Mouse (Mus musculus): ENCODE measurements around the gene Abcb9. TPM values are rescaled to one million over a fixed set of nuclear protein-coding genes. Genes with fewer than 3 reads are reported as not detected.

Abcb9 gene
- total and polyA plus RNA-seq, 3 experiments: 8.9 to 10.1 (median 9.9) TPM

- Histone ChIP-seq H3K4me1 (ENCODE audit: control insufficient read depth, insufficient read depth, low read length) (no peaks in the 10 kb centered on the region), H3K36me3 (ENCODE audit: control insufficient read depth, insufficient read depth, low read length) (no peaks in the 10 kb centered on the region), H3K79me2 (replicated peaks; ENCODE audit: control insufficient read depth, insufficient read depth, low read length) (no peaks in the 10 kb centered on the region), H3K27ac (no peak overlapping the region), H3K9ac (ENCODE audit: low read depth, low read length) (no peak overlapping the region), H3K27me3 (ENCODE audit: control insufficient read depth, insufficient read depth, low read length) (no peaks in the 10 kb centered on the region), H3K4me3 (no peak overlapping the region)
- WGBS: 88% methylated on average over 11 of the region's 11 CpGs
- TF ChIP-seq CTCF (IDR thresholded peaks at IDR 0.05): no peak
- DNase-seq: no peak
- intact Hi-C loops (cut with DNase I): no loop called here
Observed at GRCm38 (mm10) chr5:124100128-124101044, 4.8 kb upstream of the Abcb9 start.

GRCm38 (mm10) chr5:124098923-124099322 lies 3.3 kb upstream of the Abcb9 start:
- Histone ChIP-seq H3K9ac (ENCODE audit: low read depth, low read length) (no peak overlapping the region), H3K4me3 (no peak overlapping the region)
- 83% methylated on average over 2 of the region's 2 CpGs for WGBS

GRCm38 (mm10) chr5:124095077-124095581 lies 469 bp downstream of the Abcb9 start:
- H3K4me3 ChIP-seq: peak overlapping the region; percentile 71
- H3K4me1 ChIP-seq (ENCODE audit: control insufficient read depth, insufficient read depth, low read length): peaks cover 2% of the 10 kb centered on the region; the same call in 1 of the 2 replicates
- peak overlapping the region; percentile 86 for H3K9ac ChIP-seq (ENCODE audit: low read depth, low read length)
- TF ChIP-seq CTCF (IDR thresholded peaks at IDR 0.05): no peak
- no peak for TF ChIP-seq EP300 (IDR thresholded peaks at IDR 0.05; ENCODE audit: insufficient read depth, low read depth, low read length)
- TF ChIP-seq POLR2A (IDR thresholded peaks at IDR 0.05; ENCODE audit: insufficient read depth, low read depth, low read length): no peak
- peak overlapping the region; percentile 86 for H3K27ac ChIP-seq
- H3K36me3 ChIP-seq (ENCODE audit: control insufficient read depth, insufficient read depth, low read length): no peaks in the 10 kb centered on the region
- no peaks in the 10 kb centered on the region for H3K27me3 ChIP-seq (ENCODE audit: control insufficient read depth, insufficient read depth, low read length)
- no peaks in the 10 kb centered on the region for H3K79me2 ChIP-seq (replicated peaks; ENCODE audit: control insufficient read depth, insufficient read depth, low read length)
- WGBS: 19% methylated on average over 19 of the region's 19 CpGs
- no peak for DNase-seq
- intact Hi-C loops (cut with DNase I): no loop called here

More at GRCm38 (mm10) chr5:124098923-124099322, 3.3 kb upstream of the Abcb9 start:
- no peaks in the 10 kb centered on the region for H3K79me2 ChIP-seq (replicated peaks; ENCODE audit: control insufficient read depth, insufficient read depth, low read length)
- H3K4me1 ChIP-seq (ENCODE audit: control insufficient read depth, insufficient read depth, low read length): peaks cover 2% of the 10 kb centered on the region; the same call in 1 of the 2 replicates
- TF ChIP-seq EP300 (IDR thresholded peaks at IDR 0.05; ENCODE audit: insufficient read depth, low read depth, low read length) (no peak), POLR2A (IDR thresholded peaks at IDR 0.05; ENCODE audit: insufficient read depth, low read depth, low read length) (no peak), CTCF (IDR thresholded peaks at IDR 0.05) (no peak)
- no peak overlapping the region for H3K27ac ChIP-seq
- DNase-seq: no peak
- intact Hi-C loops (cut with DNase I): no loop called here
- H3K27me3 ChIP-seq (ENCODE audit: control insufficient read depth, insufficient read depth, low read length): no peaks in the 10 kb centered on the region
- no peaks in the 10 kb centered on the region for H3K36me3 ChIP-seq (ENCODE audit: control insufficient read depth, insufficient read depth, low read length)

GRCm38 (mm10) chr5:124093852-124094604 lies 1.6 kb downstream of the Abcb9 start:
- H3K27ac ChIP-seq: no peak overlapping the region
- H3K4me3 ChIP-seq: no peak overlapping the region
- 89% methylated on average over 12 of the region's 12 CpGs for WGBS

GRCm38 (mm10) chr5:124093120-124093794 lies 2.3 kb downstream of the Abcb9 start:
- TF ChIP-seq EP300 (IDR thresholded peaks at IDR 0.05; ENCODE audit: insufficient read depth, low read depth, low read length) (no peak), POLR2A (IDR thresholded peaks at IDR 0.05; ENCODE audit: insufficient read depth, low read depth, low read length) (no peak), CTCF (IDR thresholded peaks at IDR 0.05) (no peak)
- H3K4me3 ChIP-seq: no peak overlapping the region
- intact Hi-C loops (cut with DNase I): no loop called here
- H3K9ac ChIP-seq (ENCODE audit: low read depth, low read length): no peak overlapping the region
- no peaks in the 10 kb centered on the region for H3K27me3 ChIP-seq (ENCODE audit: control insufficient read depth, insufficient read depth, low read length)
- H3K27ac ChIP-seq: no peak overlapping the region
- no peaks in the 10 kb centered on the region for H3K79me2 ChIP-seq (replicated peaks; ENCODE audit: control insufficient read depth, insufficient read depth, low read length)
- H3K4me1 ChIP-seq (ENCODE audit: control insufficient read depth, insufficient read depth, low read length): peaks cover 2% of the 10 kb centered on the region; the same call in 1 of the 2 replicates
- no peaks in the 10 kb centered on the region for H3K36me3 ChIP-seq (ENCODE audit: control insufficient read depth, insufficient read depth, low read length)
- peak; percentile 69 to 70 for DNase-seq
- 56% methylated on average over 11 of the region's 11 CpGs for WGBS

More at GRCm38 (mm10) chr5:124093852-124094604, 1.6 kb downstream of the Abcb9 start:
- H3K79me2 ChIP-seq (replicated peaks; ENCODE audit: control insufficient read depth, insufficient read depth, low read length): no peaks in the 10 kb centered on the region
- no peak overlapping the region for H3K9ac ChIP-seq (ENCODE audit: low read depth, low read length)
- DNase-seq: no peak
- H3K36me3 ChIP-seq (ENCODE audit: control insufficient read depth, insufficient read depth, low read length): no peaks in the 10 kb centered on the region
- no peaks in the 10 kb centered on the region for H3K27me3 ChIP-seq (ENCODE audit: control insufficient read depth, insufficient read depth, low read length)
- TF ChIP-seq CTCF (IDR thresholded peaks at IDR 0.05) (no peak), POLR2A (IDR thresholded peaks at IDR 0.05; ENCODE audit: insufficient read depth, low read depth, low read length) (no peak), EP300 (IDR thresholded peaks at IDR 0.05; ENCODE audit: insufficient read depth, low read depth, low read length) (no peak)
- intact Hi-C loops (cut with DNase I): no loop called here
- H3K4me1 ChIP-seq (ENCODE audit: control insufficient read depth, insufficient read depth, low read length): peaks cover 2% of the 10 kb centered on the region; the same call in 1 of the 2 replicates

Measured in heart, adult 2 months (tissue).